Mouse (Mus musculus): ENCODE measurements around the gene Slc12a8.

The Slc12a8 gene

GRCm38 (mm10) chr16:33582495-33582894 lies 65.4 kb downstream of the Slc12a8 start:
- DNase-seq (ENCODE audit: low read depth in 2 of 2, low spot score in 2 of 2), result no peak

DNA sequence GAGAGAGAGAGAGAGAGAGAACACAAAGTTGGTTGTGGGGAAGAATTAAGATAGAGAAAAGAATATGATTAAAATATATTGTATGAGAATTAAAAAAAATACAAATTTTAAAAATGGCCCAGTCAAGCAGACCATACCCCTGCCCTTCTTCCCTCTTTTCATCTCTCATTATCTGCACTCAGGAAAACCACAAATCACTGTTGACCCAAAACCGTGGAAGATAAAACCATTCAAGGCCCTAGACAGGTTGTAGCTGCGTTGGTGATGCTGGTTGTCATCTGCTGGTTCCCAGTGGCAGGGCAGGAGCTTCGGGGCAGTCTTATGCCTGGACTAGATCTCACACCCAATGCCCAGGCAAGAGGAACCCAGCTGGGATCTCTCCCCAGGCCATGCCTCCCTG lies 66.2 kb downstream of the Slc12a8 start:
- DNase-seq (ENCODE audit: low read depth in 2 of 2, low spot score in 2 of 2), result no peak

GRCm38 (mm10) chr16:33583881-33584454 lies 66.8 kb downstream of the Slc12a8 start:
- peak; percentile 8 for DNase-seq (ENCODE audit: low read depth in 2 of 2, low spot score in 2 of 2)

DNA sequence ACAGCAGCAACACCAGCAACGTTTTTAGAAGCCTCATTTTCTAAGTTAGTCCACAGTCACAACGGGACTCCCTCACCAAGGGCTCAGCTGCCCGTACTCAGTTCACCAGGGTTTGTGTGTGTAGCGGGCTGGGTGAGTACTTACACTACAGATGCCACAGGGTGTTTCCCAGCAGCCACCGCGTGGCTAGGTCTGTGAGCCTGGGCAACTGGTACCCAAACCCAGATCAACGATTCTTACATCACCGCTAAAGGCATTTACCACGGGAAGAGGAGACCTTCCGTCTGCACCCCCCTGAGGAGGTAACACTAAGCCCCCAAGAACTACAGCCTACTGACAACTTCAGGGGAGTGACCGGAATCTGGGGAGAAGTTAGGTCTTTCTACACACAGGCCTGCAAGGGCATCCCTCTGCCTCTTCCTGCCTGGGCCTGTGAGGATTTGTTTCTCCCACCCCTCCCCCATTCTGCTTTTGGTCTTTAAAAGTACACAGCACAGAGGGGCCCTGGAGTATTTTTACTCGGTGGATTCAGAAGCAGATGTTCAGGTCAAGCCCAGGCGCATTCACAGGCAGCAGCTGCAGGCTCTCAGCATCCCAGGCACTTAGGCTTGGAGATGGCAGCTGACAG lies 67.4 kb downstream of the Slc12a8 start:
- peak; percentile 15 to 23 for DNase-seq (ENCODE audit: low read depth in 2 of 2, low spot score in 2 of 2)

- no peak for DNase-seq (ENCODE audit: low read depth in 2 of 2, low spot score in 2 of 2)
These were observed 67.9 kb downstream of the Slc12a8 start for GRCm38 (mm10) chr16:33585083-33585460.

GRCm38 (mm10) chr16:33587283-33588127 lies 70.4 kb downstream of the Slc12a8 start:
- no peak for DNase-seq (ENCODE audit: low read depth in 2 of 2, low spot score in 2 of 2)

GRCm38 (mm10) chr16:33588845-33589244 lies 71.7 kb downstream of the Slc12a8 start:
- no peak for DNase-seq (ENCODE audit: low read depth in 2 of 2, low spot score in 2 of 2)

- no peak for DNase-seq (ENCODE audit: low read depth in 2 of 2, low spot score in 2 of 2)
These were observed 73.3 kb downstream of the Slc12a8 start for GRCm38 (mm10) chr16:33590438-33590837.

DNA sequence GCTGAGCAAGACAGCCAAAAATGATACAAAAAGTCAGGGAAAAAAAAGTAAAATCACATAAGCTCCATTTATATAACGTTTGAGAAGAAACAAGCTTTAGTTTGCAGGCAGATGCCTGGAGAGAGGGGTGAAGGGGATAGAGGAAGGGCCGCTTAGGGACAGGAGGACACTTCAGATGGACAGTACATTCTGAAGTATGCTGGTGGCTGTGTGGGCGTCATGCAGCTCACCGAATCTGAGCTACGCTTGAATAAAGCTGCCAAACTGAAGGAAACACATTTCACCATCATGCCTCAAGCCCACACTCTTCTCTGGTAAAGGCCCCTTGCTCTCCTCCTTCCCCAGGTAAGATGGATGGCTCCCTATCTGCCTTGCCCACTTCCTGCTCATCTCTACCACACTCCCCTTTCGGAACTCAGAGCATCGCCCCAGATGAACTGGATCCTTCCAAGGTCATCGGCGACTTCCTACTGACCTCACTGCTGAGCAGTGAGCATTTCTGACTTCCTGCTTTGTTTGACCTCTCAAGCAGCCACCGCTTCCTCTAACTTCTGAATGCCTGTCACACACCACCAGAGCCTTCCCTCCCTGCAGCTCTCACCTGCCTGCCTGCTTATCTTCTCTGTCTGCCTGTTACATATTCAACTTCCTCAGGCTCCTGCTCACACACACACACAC lies 74.4 kb downstream of the Slc12a8 start:
- DNase-seq (ENCODE audit: low read depth in 2 of 2, low spot score in 2 of 2), result no peak

- no peak for DNase-seq (ENCODE audit: low read depth in 2 of 2, low spot score in 2 of 2)
These were observed 75.2 kb downstream of the Slc12a8 start for GRCm38 (mm10) chr16:33592286-33592685.

DNA sequence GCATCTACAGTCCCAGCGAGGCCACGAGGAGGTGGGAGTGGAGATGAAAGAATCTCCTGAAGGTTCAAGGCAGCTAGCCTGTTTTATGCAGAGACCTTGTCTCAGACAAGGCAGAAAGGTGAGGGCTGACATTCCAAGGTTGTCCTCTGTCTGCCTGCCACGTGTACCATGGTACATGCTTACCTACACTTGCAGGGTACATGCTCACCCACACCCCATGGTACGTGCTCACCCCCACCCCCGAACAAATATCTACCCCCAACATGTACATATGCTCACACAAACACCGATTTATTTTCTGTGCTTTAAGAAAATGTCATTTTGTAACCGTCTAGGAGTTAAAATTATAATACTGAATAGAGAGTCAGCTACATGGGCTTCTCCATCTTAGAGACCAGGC lies 76.3 kb downstream of the Slc12a8 start:
- no peak for DNase-seq (ENCODE audit: low read depth in 2 of 2, low spot score in 2 of 2)

GRCm38 (mm10) chr16:33594037-33594771 lies 77.1 kb downstream of the Slc12a8 start:
- DNase-seq (ENCODE audit: low read depth in 2 of 2, low spot score in 2 of 2), result no peak

DNA sequence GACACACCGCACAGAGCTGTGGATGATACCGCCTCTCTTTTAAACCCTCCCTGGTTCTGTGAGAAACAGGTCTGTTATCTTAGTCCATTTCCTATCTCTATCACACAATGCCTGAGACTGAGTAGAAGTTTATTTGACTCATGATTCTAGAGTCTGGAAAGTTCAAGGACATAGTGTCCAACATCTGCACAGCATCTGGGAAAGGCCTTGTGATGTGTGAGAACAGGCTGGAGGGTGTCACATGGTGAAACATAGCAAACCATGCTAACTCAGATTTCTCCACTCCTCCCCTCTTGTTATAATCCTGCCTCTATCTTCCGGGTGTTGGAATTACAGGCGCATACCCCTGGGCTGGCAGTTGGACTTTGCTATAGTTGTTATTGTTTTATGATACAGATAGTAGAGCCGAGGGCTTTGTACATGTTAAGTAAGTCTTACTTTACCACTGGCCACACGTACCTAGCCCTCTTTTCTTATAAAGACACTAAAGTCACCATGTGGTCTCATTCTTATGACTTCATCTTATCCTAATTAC lies 78.2 kb downstream of the Slc12a8 start:
- no peak for DNase-seq (ENCODE audit: low read depth in 2 of 2, low spot score in 2 of 2)

DNA sequence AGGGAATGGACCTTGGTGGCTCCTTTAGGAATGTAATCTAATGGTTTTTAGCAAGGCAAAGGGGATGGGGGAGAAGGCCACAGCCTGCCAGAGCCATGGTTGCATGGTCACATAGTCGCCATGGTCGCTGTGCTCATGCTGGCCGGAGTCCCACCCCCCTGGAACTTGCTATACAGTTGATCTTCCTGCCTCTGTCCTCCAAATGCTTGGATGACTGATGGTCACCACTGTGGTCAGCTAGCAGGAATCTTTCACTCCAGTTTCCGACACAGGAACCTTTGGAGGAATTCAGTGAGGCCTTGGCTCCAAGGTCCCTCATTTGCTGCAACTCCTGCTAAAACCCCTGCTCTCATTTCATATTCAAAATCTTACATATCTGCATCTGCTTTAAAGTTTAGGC lies 79.1 kb downstream of the Slc12a8 start:
- no peak for DNase-seq (ENCODE audit: low read depth in 2 of 2, low spot score in 2 of 2)

- peak in 1 of 2 experiments; percentile 33 for DNase-seq (ENCODE audit: low read depth in 2 of 2, low spot score in 2 of 2)
These were observed 83.1 kb downstream of the Slc12a8 start for GRCm38 (mm10) chr16:33600216-33600615.

GRCm38 (mm10) chr16:33601299-33601698 lies 84.2 kb downstream of the Slc12a8 start:
- DNase-seq (ENCODE audit: low read depth in 2 of 2, low spot score in 2 of 2), result no peak

DNA sequence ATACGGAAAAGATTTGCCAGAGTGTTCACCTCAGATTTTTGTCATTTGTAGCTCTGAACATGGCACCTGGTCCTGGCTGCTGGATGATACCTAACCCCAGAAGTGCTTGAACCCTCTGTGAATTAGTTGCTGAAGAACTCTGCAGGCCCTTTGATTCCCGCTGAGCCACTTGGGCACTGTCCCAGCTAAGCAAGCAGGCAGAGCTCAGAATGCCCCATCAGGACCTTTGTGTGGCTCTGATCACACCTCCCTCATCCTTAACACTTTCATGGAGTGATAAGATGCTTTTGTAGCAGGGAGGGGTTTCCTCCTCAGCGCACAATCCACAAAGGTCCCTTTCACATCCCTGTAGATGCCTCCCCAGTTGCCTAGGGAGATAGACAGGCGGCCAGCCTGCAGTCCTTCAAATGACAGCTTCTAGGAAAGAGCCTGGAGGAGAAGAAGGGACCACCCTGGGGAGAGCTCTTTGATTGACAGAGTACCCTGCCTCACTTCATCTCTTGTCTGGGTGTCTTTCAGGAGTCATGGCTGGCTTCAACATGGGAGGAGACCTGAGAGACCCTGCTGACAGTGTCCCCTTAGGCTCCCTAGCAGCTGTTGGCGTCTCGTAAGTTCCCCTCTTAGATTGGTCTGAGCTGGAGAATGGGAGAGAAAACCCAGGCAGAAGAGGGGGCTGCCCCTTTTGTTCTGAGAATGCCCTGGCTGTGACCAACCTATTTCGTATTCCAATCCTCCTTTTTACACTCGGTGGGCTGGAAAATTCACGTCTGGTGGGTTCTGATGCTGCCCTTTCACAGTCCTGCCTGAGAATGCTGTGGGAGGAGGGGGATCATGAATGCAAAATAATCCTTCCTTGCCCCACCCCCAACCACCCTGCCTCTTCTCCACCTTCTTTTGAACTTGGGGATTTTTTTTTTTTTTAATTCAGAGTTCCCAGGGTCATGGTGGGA lies 88.8 kb downstream of the Slc12a8 start:
- DNase-seq (ENCODE audit: low read depth in 2 of 2, low spot score in 2 of 2), result no peak

GRCm38 (mm10) chr16:33606691-33607532 lies 89.8 kb downstream of the Slc12a8 start:
- no peak for DNase-seq (ENCODE audit: low read depth in 2 of 2, low spot score in 2 of 2)

GRCm38 (mm10) chr16:33609554-33609953 lies 92.4 kb downstream of the Slc12a8 start:
- no peak for DNase-seq (ENCODE audit: low read depth in 2 of 2, low spot score in 2 of 2)

All from CD8-positive naive resting alpha-beta T cell, adult 2 months (primary cell).